Mouse (Mus musculus) hindbrain, embryonic 16.5 days (tissue): ENCODE results near the gene Pfdn6. TPM values are rescaled to one million over a fixed set of nuclear protein-coding genes. Genes with fewer than 3 reads are reported as not detected.
"Not testable (repeated sequence)": the region's sequence is repeated elsewhere in the genome, so short reads cannot be mapped to it uniquely, and the experiment has no call there.

Experiments used
- ATAC-seq: fragments of 200-750 bp; cut with Nextera tagmentation; 2 replicates; pipeline ENCODE4 v1.8.0; 2017; ENCODE audit warnings: moderate TSS enrichment, moderate library complexity
- H3K27ac ChIP-seq: fragments of 300-500 bp; sonication (generic); 2 replicates; pipeline ENCODE4 v1.5.1; 2014; ENCODE audit warnings: low read depth, mild to moderate bottlenecking, control low read depth, low read length, moderate library complexity
- H3K27me3 ChIP-seq: fragments of 300-500 bp; sonication (generic); replicated peaks from 2 replicates; pipeline ENCODE4 v1.6.1; 2014; ENCODE audit warnings: low read length; ENCODE audit not compliant: control insufficient read depth, insufficient read depth
- H3K36me3 ChIP-seq: fragments of 300-500 bp; sonication (generic); 2 replicates; pipeline ENCODE4 v1.6.1; 2014; ENCODE audit warnings: mild to moderate bottlenecking, low read length, moderate library complexity, mixed read lengths; ENCODE audit not compliant: control insufficient read depth, insufficient read depth
- H3K4me1 ChIP-seq: fragments of 300-500 bp; sonication (generic); 2 replicates; pipeline ENCODE4 v1.6.1; 2014; ENCODE audit warnings: low read depth, low read length; ENCODE audit not compliant: control insufficient read depth, insufficient read depth
- H3K4me2 ChIP-seq: fragments of 300-500 bp; sonication (generic); 2 replicates; pipeline ENCODE4 v1.6.1; 2014; ENCODE audit warnings: mild to moderate bottlenecking, low read length, control low read depth, moderate library complexity
- H3K4me3 ChIP-seq: fragments of 300-500 bp; sonication (generic); 2 replicates; pipeline ENCODE4 v1.5.1; 2014; ENCODE audit warnings: mild to moderate bottlenecking, low read length, control low read depth, moderate library complexity
- H3K9ac ChIP-seq: fragments of 300-500 bp; sonication (generic); 2 replicates; pipeline ENCODE4 v1.6.1; 2014; ENCODE audit warnings: low read depth, mild to moderate bottlenecking, control low read depth, low read length, moderate library complexity
- H3K9me3 ChIP-seq: fragments of 300-500 bp; sonication (generic); 2 replicates; pipeline ENCODE4 v1.6.1; 2014; ENCODE audit warnings: mild to moderate bottlenecking, low read length, moderate library complexity; ENCODE audit not compliant: control insufficient read depth
- WGBS: fragments of 180-500 bp; shearing (Covaris S2); extraction: QIAGEN DNeasy Blood & Tissue Kit; methylation state at CpG from one replicate; pipeline ENCODE4 v1.1.7; 2014; 5-methylcytosine and 5-hydroxymethylcytosine counted together
- polyA plus RNA-seq: library from polyadenylated mRNA; unstranded; fragments of >200 nt; fragmentation: Nextera tagmentation; extraction: Ambion mirVana; gene quantifications from 2 replicates; pipeline ENCODE4 v1.2.1, GENCODE M21; 2015

Pfdn6 gene
- polyA plus RNA-seq, 1 experiment from 2014 or later = 189 TPM

DNA sequence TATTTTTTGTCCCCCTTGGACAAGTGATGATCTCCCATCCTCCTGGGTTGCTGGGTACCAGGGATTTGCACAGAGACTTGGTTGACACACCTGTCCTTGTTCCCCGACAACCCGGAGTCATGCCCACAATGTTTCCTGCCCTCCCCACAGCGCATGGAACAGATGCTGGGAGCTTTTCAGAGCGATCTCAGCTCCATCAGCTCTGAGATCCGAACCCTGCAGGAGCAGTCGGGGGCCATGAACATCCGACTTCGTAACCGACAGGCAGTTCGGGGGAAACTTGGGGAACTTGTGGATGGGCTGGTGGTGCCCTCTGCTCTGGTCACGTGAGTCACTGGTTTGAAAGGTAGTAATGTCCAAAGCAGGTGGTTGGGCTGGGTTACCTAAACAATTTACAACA, 18.3 kb upstream of the Pfdn6 start:
- Histone ChIP-seq H3K9me3 (no peaks in the 10 kb centered on the region), H3K27me3 (no peaks in the 10 kb centered on the region), H3K4me3 (no peak overlapping the region), H3K4me2 (no peak overlapping the region), H3K9ac (no peak overlapping the region), H3K4me1 (peaks cover 22% of the 10 kb centered on the region), H3K27ac (no peak overlapping the region), H3K36me3 (peaks cover 23% of the 10 kb centered on the region)
- no peak for ATAC-seq
- WGBS = 95% methylated on average over 11 of the region's 11 CpGs

DNA sequence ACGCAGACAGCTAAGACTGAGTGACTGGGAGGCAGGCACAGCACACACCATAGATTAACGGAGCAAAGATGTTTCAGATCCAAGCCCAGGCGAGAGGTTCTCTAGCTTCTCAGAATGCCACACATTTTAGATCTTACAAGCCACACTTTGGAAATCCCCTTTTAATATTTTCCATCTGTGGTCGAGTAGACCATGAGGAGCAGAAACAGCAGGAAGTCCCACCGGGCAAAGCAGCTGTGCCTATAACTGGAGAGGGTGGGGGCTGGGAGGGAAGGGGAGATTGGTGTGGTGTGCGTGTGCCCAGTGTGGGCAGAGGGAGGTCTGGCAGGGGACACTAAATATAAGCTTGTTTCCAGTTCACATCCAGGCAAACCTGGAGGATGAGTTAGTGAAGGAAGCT, 17.4 kb upstream of the Pfdn6 start:
- Histone ChIP-seq H3K27me3 (no peaks in the 10 kb centered on the region), H3K27ac (no peak overlapping the region), H3K4me3 (no peak overlapping the region), H3K4me1 (peaks cover 30% of the 10 kb centered on the region), H3K4me2 (no peak overlapping the region), H3K36me3 (peaks cover 23% of the 10 kb centered on the region), H3K9me3 (no peaks in the 10 kb centered on the region), H3K9ac (no peak overlapping the region)
- 84% methylated on average over 6 of the region's 6 CpGs for WGBS
- ATAC-seq = no peak

DNA sequence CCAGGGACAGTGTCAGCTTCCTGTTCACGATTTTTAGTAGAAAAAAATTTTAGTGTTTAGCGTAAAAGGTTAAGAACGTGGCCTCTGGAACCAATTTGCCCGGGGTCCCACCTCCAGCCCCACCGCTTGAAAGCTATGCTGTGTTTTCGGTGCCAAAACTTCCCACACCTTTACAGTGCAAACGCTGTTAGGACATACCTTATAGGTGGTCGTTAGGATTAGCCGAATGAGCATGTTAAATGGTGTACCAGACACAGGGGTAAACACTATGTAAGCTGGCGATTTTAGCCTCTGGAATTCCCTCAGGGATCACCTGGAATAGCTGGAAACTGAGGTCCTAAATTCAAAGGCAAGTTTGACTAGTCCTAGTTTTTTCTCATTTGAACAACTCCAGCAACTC, 16.2 kb upstream of the Pfdn6 start:
- peak overlapping the region; percentile 75 for H3K9ac ChIP-seq
- 8% methylated on average over 10 of the region's 10 CpGs for WGBS
- H3K27ac ChIP-seq = peak overlapping the region; percentile 93
- peak overlapping the region; percentile 88 for H3K4me2 ChIP-seq
- H3K4me3 ChIP-seq = peak overlapping the region; percentile 79
- H3K27me3 ChIP-seq = no peaks in the 10 kb centered on the region
- no peak for ATAC-seq
- H3K9me3 ChIP-seq = no peaks in the 10 kb centered on the region
- peaks cover 41% of the 10 kb centered on the region for H3K4me1 ChIP-seq
- H3K36me3 ChIP-seq = peaks cover 20% of the 10 kb centered on the region

DNA sequence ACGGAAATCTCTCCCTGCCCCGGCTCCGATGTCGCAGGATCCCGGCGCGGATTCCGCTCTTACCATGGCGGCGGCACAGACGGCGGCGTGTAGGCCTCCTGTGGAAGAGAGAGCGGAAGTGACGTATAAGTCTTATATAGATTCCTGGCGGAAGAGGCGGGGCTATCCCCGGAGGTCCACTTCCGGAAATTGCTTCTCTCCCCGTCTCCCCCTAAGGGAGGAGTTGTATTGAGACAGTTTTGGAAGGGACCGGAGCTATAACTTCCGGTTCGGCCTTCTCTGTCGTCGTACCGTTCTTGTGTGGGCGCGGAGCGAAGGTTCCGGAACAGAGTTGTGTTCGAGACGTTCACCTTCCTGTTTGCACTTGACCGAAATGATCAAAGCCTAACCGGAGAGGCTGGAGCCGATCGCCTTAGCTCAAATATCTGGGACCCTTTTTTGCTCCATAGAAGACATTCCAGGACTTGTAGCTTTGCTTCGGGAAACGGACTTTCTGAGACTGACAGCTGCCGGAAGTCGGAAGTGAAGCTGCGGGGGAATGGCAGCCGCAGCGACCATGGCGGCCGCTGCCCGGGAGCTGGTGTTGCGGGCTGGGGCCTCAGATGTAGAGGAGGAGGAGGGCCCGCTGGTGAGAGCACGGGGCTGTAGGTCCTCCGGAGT, 15.5 kb upstream of the Pfdn6 start, which contains the start of the genes Vps52 and Rps18:
Gene Vps52, plus strand, starts transcription at position 258 of the 660 bp plus-strand sequence.
Gene Rps18, minus strand, starts transcription at position 447 of the 660 bp plus-strand sequence.
- Histone ChIP-seq H3K36me3 (peaks cover 18% of the 10 kb centered on the region), H3K9ac (peak within 1 kb of the TSS; percentile 86), H3K9me3 (no peaks in the 10 kb centered on the region), H3K4me1 (peaks cover 43% of the 10 kb centered on the region), H3K4me2 (peak within 1 kb of the TSS; percentile 88), H3K27ac (peak within 1 kb of the TSS; percentile 93), H3K27me3 (no peaks in the 10 kb centered on the region), H3K4me3 (peak within 1 kb of the TSS; percentile 79)
- under 1% methylated on average over 50 of the region's 50 CpGs for WGBS
- peak; percentile 86 for ATAC-seq

DNA sequence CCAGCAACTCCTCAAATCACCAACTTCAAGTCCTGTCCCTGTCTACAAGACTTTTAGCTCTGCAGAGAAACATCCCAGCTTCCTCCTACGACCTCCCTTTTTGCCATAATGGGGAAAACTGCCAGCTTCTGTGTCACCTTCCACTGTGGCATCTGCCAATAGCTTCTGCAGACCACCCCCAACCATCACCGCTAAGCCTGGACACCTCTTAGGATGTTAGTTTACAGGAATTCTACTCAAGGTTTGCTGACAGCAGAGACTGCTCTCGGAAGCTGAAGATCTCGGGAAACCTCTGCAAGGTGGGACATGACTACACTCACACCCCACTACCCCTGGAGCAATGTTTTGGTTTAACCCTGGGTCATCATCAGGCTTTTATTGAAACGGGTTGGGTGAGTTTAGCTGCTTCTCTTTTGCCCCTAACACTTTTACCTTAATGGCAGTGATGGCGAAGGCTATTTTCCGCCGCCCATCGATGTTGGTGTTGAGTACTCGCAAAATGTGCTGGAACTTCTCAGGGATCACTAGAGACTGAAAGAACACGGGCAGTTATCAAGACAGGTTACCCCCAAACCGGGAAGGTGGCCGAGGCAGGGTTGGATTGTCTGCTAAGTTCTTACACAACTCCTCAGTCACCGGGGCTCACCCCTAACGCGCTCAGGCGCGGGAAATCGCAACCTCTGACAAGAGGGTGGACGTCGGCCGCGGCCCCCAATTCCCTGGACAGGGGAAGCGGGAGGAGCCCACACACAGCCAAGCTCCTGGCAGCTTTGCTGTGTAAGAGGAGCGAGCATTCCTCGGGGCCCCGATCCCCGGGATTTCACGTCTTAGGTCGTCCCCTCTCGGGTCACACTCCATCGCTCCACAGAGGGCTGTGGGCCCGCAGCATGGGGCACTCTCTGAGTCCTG, 14.8 kb upstream of the Pfdn6 start:
- peaks cover 16% of the 10 kb centered on the region for H3K36me3 ChIP-seq
- no peaks in the 10 kb centered on the region for H3K9me3 ChIP-seq
- ATAC-seq = no peak; the same call in 1 of the 2 replicates
- under 1% methylated on average over 33 of the region's 33 CpGs for WGBS
- H3K4me2 ChIP-seq = peak overlapping the region; percentile 88
- H3K27me3 ChIP-seq = no peaks in the 10 kb centered on the region
- peak overlapping the region; percentile 82 for H3K27ac ChIP-seq
- H3K4me1 ChIP-seq = peaks cover 50% of the 10 kb centered on the region
- H3K4me3 ChIP-seq = peak overlapping the region; percentile 79
- H3K9ac ChIP-seq = peak overlapping the region; percentile 86

DNA sequence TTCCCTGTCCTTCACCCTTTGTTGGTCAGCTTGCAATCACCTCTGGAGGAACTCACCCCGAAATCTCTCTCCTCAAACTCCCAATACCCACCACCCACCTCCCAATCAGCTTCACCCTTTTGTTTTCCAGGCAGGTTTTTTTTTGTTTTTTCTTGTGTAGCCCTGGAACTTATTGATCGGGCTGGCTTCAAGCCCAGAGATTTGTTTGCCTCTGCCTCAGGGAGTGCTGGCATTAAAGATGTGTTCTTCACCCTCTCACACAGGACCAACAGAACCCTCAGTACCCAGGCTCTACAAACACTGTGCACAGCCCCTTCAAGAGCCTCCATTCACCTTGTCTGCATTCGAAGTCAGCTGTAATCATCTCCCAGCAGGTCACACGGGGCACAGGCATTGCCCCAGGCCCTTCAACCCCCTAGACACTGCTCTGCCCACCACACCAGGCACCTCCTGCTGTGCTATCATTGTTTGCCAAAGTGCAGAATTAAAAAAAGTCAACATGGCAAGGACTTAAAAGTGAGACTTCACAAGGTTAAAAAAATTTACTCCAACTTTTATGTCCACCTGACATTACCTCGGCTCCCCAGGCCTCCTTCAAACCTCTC, 13.9 kb upstream of the Pfdn6 start:
- Histone ChIP-seq H3K36me3 (peaks cover 9% of the 10 kb centered on the region), H3K4me2 (peak overlapping the region; percentile 88), H3K27ac (no peak overlapping the region), H3K9me3 (no peaks in the 10 kb centered on the region), H3K27me3 (no peaks in the 10 kb centered on the region), H3K9ac (peak overlapping the region; percentile 86), H3K4me1 (peaks cover 59% of the 10 kb centered on the region), H3K4me3 (peak overlapping the region; percentile 79)
- WGBS = 35% methylated on average over 5 of the region's 5 CpGs
- ATAC-seq = no peak

DNA sequence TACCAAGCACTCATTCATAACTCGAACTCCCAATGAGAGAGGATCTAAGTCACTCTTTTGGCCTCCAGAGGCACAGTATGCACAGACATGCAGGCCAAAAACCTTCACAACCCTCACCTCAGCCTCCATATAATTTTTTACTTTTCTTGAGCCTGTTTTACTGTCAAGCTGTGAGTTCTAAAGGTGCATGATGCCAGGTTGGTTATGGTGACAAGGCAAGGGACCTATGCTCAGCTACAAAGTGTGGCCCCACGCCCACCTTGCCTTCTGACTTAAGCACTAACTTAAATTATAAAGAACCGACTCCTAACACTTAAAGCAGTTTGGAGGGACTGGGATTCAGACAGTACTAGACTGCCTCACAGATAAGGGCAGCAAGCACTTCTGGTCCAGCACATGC, 13.2 kb upstream of the Pfdn6 start:
- H3K27me3 ChIP-seq = no peaks in the 10 kb centered on the region
- H3K9me3 ChIP-seq = no peaks in the 10 kb centered on the region
- no peak overlapping the region for H3K9ac ChIP-seq
- H3K27ac ChIP-seq = no peak overlapping the region
- H3K36me3 ChIP-seq = peaks cover 11% of the 10 kb centered on the region
- no peak overlapping the region for H3K4me3 ChIP-seq
- ATAC-seq = no peak
- 89% methylated on average over 3 of the region's 3 CpGs for WGBS
- H3K4me2 ChIP-seq = no peak overlapping the region
- peaks cover 59% of the 10 kb centered on the region for H3K4me1 ChIP-seq

DNA sequence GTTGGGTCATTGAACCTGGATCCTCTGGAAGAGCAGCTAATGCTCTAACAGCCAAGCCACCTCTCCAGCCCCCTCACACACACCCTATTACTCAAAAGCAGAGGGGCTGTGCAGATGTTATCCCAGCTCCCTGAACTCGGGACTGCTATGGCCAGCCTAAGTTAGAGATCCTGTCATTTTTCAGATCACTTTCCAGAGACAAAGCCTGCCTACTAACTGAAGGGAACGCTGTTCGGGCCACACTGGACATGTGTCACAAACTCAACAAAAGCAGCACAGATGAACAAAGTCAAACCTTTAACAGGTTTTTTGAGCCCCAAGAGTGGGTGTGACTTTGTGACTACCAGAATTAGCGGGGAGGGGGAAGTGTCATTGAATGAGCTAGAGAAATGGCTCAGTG, 12.7 kb upstream of the Pfdn6 start:
- 81% methylated on average over 4 of the region's 4 CpGs for WGBS
- Histone ChIP-seq H3K9me3 (no peaks in the 10 kb centered on the region), H3K27ac (no peak overlapping the region), H3K4me2 (no peak overlapping the region), H3K4me3 (no peak overlapping the region), H3K9ac (no peak overlapping the region), H3K27me3 (no peaks in the 10 kb centered on the region), H3K36me3 (peaks cover 15% of the 10 kb centered on the region), H3K4me1 (peaks cover 59% of the 10 kb centered on the region)
- ATAC-seq = no peak

DNA sequence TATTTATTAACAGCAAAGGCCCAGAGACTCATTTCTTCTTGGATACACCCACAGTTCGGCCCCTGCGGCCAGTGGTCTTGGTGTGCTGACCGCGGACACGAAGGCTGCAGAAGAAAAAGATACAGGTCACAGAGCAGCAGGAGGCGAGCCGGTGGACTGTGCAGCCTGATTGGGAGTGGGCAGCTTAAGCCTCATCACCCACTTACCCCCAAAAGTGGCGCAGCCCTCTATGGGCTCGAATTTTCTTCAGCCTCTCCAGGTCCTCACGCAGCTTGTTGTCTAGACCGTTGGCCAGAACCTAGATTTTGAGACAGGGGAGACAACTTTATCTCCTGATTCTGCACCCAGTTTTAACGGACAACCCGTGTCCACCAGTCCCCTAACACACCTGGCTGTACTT, 11.9 kb upstream of the Pfdn6 start:
- not testable (repeated sequence) for H3K27me3 ChIP-seq, H3K4me3 ChIP-seq, H3K27ac ChIP-seq, ATAC-seq, H3K9me3 ChIP-seq
- peak overlapping the region; percentile 93 for H3K4me2 ChIP-seq
- H3K36me3 ChIP-seq = peaks cover 15% of the 10 kb centered on the region
- peaks cover 56% of the 10 kb centered on the region for H3K4me1 ChIP-seq
- H3K9ac ChIP-seq = peak overlapping the region; percentile 73; the same call in 1 of the 2 replicates
- 77% methylated on average over 13 of the region's 13 CpGs for WGBS
